Mouse (Mus musculus) forebrain, postnatal 0 days (tissue): ENCODE results near the gene Tubgcp6. TPM values are rescaled to one million over a fixed set of nuclear protein-coding genes. Genes with fewer than 3 reads are reported as not detected.

ENCODE experiments used
- ATAC-seq: fragments of 200-750 bp; cut with Nextera tagmentation; 2 replicates; pipeline ENCODE4 v1.8.0; 2017; ENCODE audit warnings: mild to moderate bottlenecking, moderate library complexity
- DNase-seq: peaks from one replicate; pipeline ENCODE4 v3.0.0-alpha.2; 2015
- H3K27ac ChIP-seq: fragments of 300-500 bp; sonication (generic); 2 replicates; pipeline ENCODE4 v1.5.1; 2014; ENCODE audit warnings: low read depth, mild to moderate bottlenecking, antibody characterized with exemption, low read length, moderate library complexity, mixed read lengths
- H3K27me3 ChIP-seq: fragments of 300-500 bp; sonication (generic); 2 replicates; pipeline ENCODE4 v1.6.1; 2014; ENCODE audit warnings: mild to moderate bottlenecking, low read length, mixed read lengths; ENCODE audit not compliant: insufficient read depth
- H3K36me3 ChIP-seq: fragments of 300-500 bp; sonication (generic); 2 replicates; pipeline ENCODE4 v1.6.1; 2014; ENCODE audit warnings: mild to moderate bottlenecking, moderate library complexity; ENCODE audit not compliant: insufficient read depth
- H3K4me1 ChIP-seq: fragments of 300-500 bp; sonication (generic); 2 replicates; pipeline ENCODE4 v1.6.1; 2014; ENCODE audit warnings: antibody characterized with exemption; ENCODE audit not compliant: insufficient read depth
- H3K4me2 ChIP-seq: fragments of 300-500 bp; sonication (generic); 2 replicates; pipeline ENCODE4 v1.6.1; 2014; ENCODE audit warnings: low read depth, mild to moderate bottlenecking, moderate library complexity
- H3K4me3 ChIP-seq: fragments of 300-500 bp; sonication (generic); 2 replicates; pipeline ENCODE4 v1.5.1; 2014; ENCODE audit warnings: low read depth, low read length, mixed read lengths
- H3K9ac ChIP-seq: fragments of 300-500 bp; sonication (generic); 2 replicates; pipeline ENCODE4 v1.6.1; 2014; ENCODE audit warnings: mild to moderate bottlenecking
- H3K9me3 ChIP-seq: fragments of 300-500 bp; sonication (generic); 2 replicates; pipeline ENCODE4 v1.6.1; 2016; ENCODE audit warnings: low read length
- CTCF ChIP-seq: sonication (generic); IDR thresholded peaks from 2 replicates; pipeline ENCODE4 v1.5.1; 2016; ENCODE audit warnings: antibody characterized with exemption, control low read depth, low read depth
- WGBS: fragments of 180-500 bp; shearing (Covaris S2); extraction: QIAGEN DNeasy Blood & Tissue Kit; methylation state at CpG from one replicate; pipeline ENCODE4 v1.1.7; 2014; 5-methylcytosine and 5-hydroxymethylcytosine counted together
- polyA plus RNA-seq: library from polyadenylated mRNA; unstranded; fragments of >200 nt; fragmentation: Nextera tagmentation; extraction: Ambion mirVana; gene quantifications from 2 replicates; pipeline ENCODE4 v1.2.1, GENCODE M21; 2015
- total RNA-seq: library from RNA; depleted of rRNA; stranded (reverse); fragments of >200 nt; gene quantifications from 2 replicates; pipeline ENCODE4 v1.2.3, GENCODE M21; 2014

The Tubgcp6 gene
- total and polyA plus RNA-seq, 2 experiments from 2014 or later, result 8.8 to 42.4 TPM

DNA sequence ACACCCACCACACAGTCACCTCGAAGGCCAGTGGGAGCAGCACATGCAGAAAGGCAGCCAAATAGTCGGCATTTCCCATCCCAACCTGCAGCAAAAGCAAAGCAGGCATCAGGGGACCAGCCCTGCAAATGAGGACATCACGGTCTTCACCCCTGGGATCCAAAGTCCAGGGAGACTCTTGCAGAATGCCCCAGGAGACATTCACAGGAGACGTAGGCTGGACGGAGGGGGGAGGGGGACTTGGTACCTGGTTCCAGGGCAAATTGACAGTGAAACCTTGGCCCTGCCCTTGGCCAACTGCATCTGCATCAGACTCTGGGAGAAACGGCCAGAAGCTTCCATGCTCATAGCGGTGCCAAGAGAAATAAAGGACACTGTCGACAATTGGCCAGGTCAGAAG lies 3.7 kb upstream of the Tubgcp6 start:
- no peak overlapping the region for H3K27ac ChIP-seq
- no peak overlapping the region for H3K9ac ChIP-seq
- H3K36me3 ChIP-seq, result 0 out of 2 replicates have a peak, but pooled peaks cover 9% of the 10 kb centered on the region
- peaks cover 21% of the 10 kb centered on the region for H3K4me1 ChIP-seq
- no peak for DNase-seq
- WGBS, result 89% methylated on average over 8 of the region's 8 CpGs
- no peaks in the 10 kb centered on the region for H3K27me3 ChIP-seq
- H3K9me3 ChIP-seq, result no peaks in the 10 kb centered on the region
- no peak overlapping the region for H3K4me2 ChIP-seq
- no peak for TF ChIP-seq CTCF
- no peak for ATAC-seq
- no peak overlapping the region for H3K4me3 ChIP-seq

GRCm38 (mm10) chr15:89125351-89125750 lies 2.4 kb upstream of the Tubgcp6 start:
- Histone ChIP-seq H3K4me1 (peaks cover 26% of the 10 kb centered on the region), H3K4me3 (no peak overlapping the region), H3K4me2 (no peak overlapping the region), H3K9me3 (no peaks in the 10 kb centered on the region), H3K9ac (no peak overlapping the region), H3K27me3 (no peaks in the 10 kb centered on the region), H3K36me3 (peaks cover 9% of the 10 kb centered on the region; the same call in 1 of the 2 replicates), H3K27ac (no peak overlapping the region)
- 96% methylated on average over 9 of the region's 9 CpGs for WGBS
- ATAC-seq (no peak), DNase-seq (no peak)
- no peak for TF ChIP-seq CTCF

DNA sequence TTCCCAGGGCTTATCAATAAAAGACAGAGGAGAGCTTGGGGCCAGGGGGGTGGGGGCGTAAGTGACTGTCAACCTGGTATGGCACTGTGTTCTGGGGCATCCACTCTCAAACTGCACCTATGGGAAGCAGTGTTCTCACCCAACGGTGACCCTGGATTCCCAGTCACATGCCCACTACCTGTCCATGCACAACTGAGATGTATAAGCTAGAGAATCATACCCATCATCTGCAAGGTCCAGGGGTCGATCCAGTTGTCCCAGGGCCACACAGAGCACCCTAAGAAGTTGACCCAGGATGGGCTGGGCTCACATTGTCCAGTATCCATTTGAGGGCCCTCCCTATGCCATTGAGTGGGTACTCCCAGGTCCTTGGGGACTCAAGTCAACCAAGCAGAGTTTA lies 1.4 kb upstream of the Tubgcp6 start:
- H3K4me1 ChIP-seq, result peaks cover 26% of the 10 kb centered on the region
- no peak overlapping the region for H3K27ac ChIP-seq
- H3K9me3 ChIP-seq, result no peaks in the 10 kb centered on the region
- DNase-seq (no peak), ATAC-seq (no peak)
- H3K4me3 ChIP-seq, result no peak overlapping the region
- H3K4me2 ChIP-seq, result no peak overlapping the region
- no peaks in the 10 kb centered on the region for H3K27me3 ChIP-seq
- no peak overlapping the region for H3K9ac ChIP-seq
- peaks cover 9% of the 10 kb centered on the region; the same call in 1 of the 2 replicates for H3K36me3 ChIP-seq
- 94% methylated on average over 3 of the region's 3 CpGs for WGBS
- TF ChIP-seq CTCF, result no peak

- H3K4me1 ChIP-seq, result peaks cover 26% of the 10 kb centered on the region
- H3K27me3 ChIP-seq, result no peaks in the 10 kb centered on the region
- peaks cover 9% of the 10 kb centered on the region; the same call in 1 of the 2 replicates for H3K36me3 ChIP-seq
- H3K4me3 ChIP-seq, result peak overlapping the region; percentile 73
- H3K27ac ChIP-seq, result peak overlapping the region; percentile 82
- peak overlapping the region; percentile 98 for H3K4me2 ChIP-seq
- peak overlapping the region; percentile 73 for H3K9ac ChIP-seq
- ATAC-seq, result peak; percentile 12; the same call in 1 of the 2 replicates
- H3K9me3 ChIP-seq, result no peaks in the 10 kb centered on the region
- TF ChIP-seq CTCF, result peak; percentile 59
- peak; percentile 56 for DNase-seq
- WGBS, result 32% methylated on average over 11 of the region's 11 CpGs
Observed at GRCm38 (mm10) chr15:89123595-89123994, 683 bp upstream of the Tubgcp6 start.

- peak; percentile 54 for TF ChIP-seq CTCF
- Histone ChIP-seq H3K27ac (no peak overlapping the region), H3K4me2 (no peak overlapping the region), H3K36me3 (peaks cover 17% of the 10 kb centered on the region), H3K4me3 (no peak overlapping the region), H3K9me3 (no peaks in the 10 kb centered on the region), H3K27me3 (no peaks in the 10 kb centered on the region), H3K9ac (no peak overlapping the region), H3K4me1 (peaks cover 13% of the 10 kb centered on the region; the same call in 1 of the 2 replicates)
- DNase-seq, result no peak
- no peak for ATAC-seq
Observed at GRCm38 (mm10) chr15:89118007-89118406, 4.9 kb downstream of the Tubgcp6 start.

- no peak overlapping the region for H3K9ac ChIP-seq
- H3K9me3 ChIP-seq, result no peaks in the 10 kb centered on the region
- no peak overlapping the region for H3K27ac ChIP-seq
- H3K27me3 ChIP-seq, result no peaks in the 10 kb centered on the region
- no peak for TF ChIP-seq CTCF
- no peak overlapping the region for H3K4me2 ChIP-seq
- WGBS, result 81% methylated on average over 9 of the region's 9 CpGs
- peaks cover 82% of the 10 kb centered on the region for H3K36me3 ChIP-seq
- ATAC-seq (no peak), DNase-seq (no peak)
- no peak overlapping the region for H3K4me3 ChIP-seq
- no peaks in the 10 kb centered on the region for H3K4me1 ChIP-seq
Observed at GRCm38 (mm10) chr15:89110147-89110546, 12.8 kb downstream of the Tubgcp6 start.

GRCm38 (mm10) chr15:89106976-89107375 lies 15.9 kb downstream of the Tubgcp6 start:
- no peak overlapping the region for H3K4me3 ChIP-seq
- no peak overlapping the region for H3K9ac ChIP-seq
- H3K27me3 ChIP-seq, result no peaks in the 10 kb centered on the region
- no peak overlapping the region for H3K4me2 ChIP-seq
- ATAC-seq, result no peak
- no peak for TF ChIP-seq CTCF
- no peaks in the 10 kb centered on the region for H3K9me3 ChIP-seq
- H3K36me3 ChIP-seq, result peaks cover 94% of the 10 kb centered on the region
- no peak for DNase-seq
- no peak overlapping the region for H3K27ac ChIP-seq
- H3K4me1 ChIP-seq, result no peaks in the 10 kb centered on the region
- 100% methylated on average over 1 of the region's 1 CpGs for WGBS
